Mouse (Mus musculus) liver, embryonic 15.5 days (tissue): ENCODE measurements around the gene Sipa1l2. TPM values are rescaled to one million over a fixed set of nuclear protein-coding genes. Genes with fewer than 3 reads are reported as not detected.

ENCODE experiments used
- ATAC-seq: fragments of 200-750 bp; cut with Nextera tagmentation; 2 replicates; pipeline ENCODE4 v1.8.0; 2017; ENCODE audit warnings: moderate number of reproducible peaks, mild to moderate bottlenecking, moderate library complexity; ENCODE audit not compliant: insufficient read depth
- H3K27ac ChIP-seq: fragments of 300-500 bp; sonication (generic); replicated peaks from 2 replicates; pipeline ENCODE4 v1.5.1; 2015; ENCODE audit warnings: mild to moderate bottlenecking, inconsistent platforms
- H3K27me3 ChIP-seq: fragments of 300-500 bp; sonication (generic); 2 replicates; pipeline ENCODE4 v1.6.1; 2015; ENCODE audit warnings: mild to moderate bottlenecking, inconsistent platforms
- H3K36me3 ChIP-seq: fragments of 300-500 bp; sonication (generic); replicated peaks from 2 replicates; pipeline ENCODE4 v1.6.1; 2015; ENCODE audit warnings: moderate library complexity, mild to moderate bottlenecking, inconsistent platforms
- H3K4me1 ChIP-seq: fragments of 300-500 bp; sonication (generic); replicated peaks from 2 replicates; pipeline ENCODE4 v1.6.1; 2015; ENCODE audit warnings: inconsistent platforms
- H3K4me2 ChIP-seq: fragments of 300-500 bp; sonication (generic); 2 replicates; pipeline ENCODE4 v1.6.1; 2015; ENCODE audit warnings: moderate library complexity, mild to moderate bottlenecking, inconsistent platforms
- H3K4me3 ChIP-seq: fragments of 300-500 bp; sonication (generic); replicated peaks from 2 replicates; pipeline ENCODE4 v1.5.1; 2015; ENCODE audit warnings: mild to moderate bottlenecking, inconsistent platforms
- H3K9ac ChIP-seq: fragments of 300-500 bp; sonication (generic); 2 replicates; pipeline ENCODE4 v1.6.1; 2015; ENCODE audit warnings: moderate library complexity, mild to moderate bottlenecking, inconsistent platforms
- H3K9me3 ChIP-seq: fragments of 300-500 bp; sonication (generic); replicated peaks from 2 replicates; pipeline ENCODE4 v1.6.1; 2016; ENCODE audit warnings: inconsistent platforms
- WGBS: fragments of 180-500 bp; shearing (Covaris S2); methylation state at CpG from one replicate; pipeline ENCODE4 v1.1.7; 2015; ENCODE audit warnings: mixed read lengths; ENCODE audit not compliant: insufficient replicate concordance; 5-methylcytosine and 5-hydroxymethylcytosine counted together
- polyA plus RNA-seq: library from polyadenylated mRNA; unstranded; fragments of >200 nt; fragmentation: Nextera tagmentation; extraction: Ambion mirVana; gene quantifications from 2 replicates; pipeline ENCODE4 v1.2.1, GENCODE M21; 2015

The Sipa1l2 gene
- polyA plus RNA-seq, 1 experiment from 2014 or later = 0.62 TPM

DNA sequence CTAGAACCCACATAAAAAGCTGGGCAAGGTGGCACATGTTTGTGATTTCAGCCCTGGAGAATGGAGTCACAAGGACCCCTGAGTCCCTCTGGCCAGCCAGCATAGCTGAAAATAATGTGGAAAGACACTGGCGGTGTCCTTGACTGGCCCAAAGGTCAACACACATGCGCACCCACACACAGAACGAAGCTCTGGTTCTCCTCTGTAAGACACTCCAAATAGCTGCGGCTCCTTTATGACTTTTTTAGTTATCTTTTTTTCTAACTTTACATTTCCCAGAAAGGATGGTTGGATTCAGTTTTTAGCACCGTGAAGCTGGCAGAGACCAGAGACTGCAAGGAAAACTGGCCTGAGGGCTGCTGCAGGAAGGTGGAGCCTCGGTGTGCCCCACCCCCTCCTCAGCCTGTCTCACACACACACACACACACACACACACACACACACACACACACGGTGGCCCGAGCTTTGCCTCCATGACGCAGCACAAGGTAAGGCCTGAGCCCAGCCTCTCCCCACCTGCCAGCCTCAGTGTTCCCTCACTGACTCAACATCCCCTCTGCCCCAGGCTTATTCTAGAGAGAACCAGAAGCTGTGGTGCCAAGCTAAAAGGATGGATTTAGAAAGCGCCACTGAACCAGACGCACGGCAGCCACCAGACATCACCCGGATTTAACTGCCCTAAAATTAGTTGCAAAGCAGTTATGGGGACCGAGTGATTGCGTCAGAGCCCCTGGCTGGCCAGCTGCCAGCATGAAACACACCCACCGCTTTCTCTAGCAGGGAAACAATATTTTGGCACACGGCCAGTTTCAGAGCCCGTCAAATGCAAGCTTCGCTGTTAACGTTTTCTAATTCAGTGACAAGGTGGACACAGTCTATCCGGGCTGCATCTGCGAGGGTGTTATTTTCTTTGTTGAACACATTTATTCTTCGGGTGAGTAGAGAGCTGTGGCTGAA lies 11.2 kb downstream of the Sipa1l2 start:
- H3K9me3 ChIP-seq = no peaks in the 10 kb centered on the region
- H3K36me3 ChIP-seq = no peaks in the 10 kb centered on the region
- peaks cover 35% of the 10 kb centered on the region for H3K4me1 ChIP-seq
- peak overlapping the region; percentile 33; the same call in 1 of the 2 replicates for H3K27ac ChIP-seq
- peak overlapping the region; percentile 48 for H3K4me2 ChIP-seq
- H3K27me3 ChIP-seq = peaks cover 5% of the 10 kb centered on the region; the same call in 1 of the 2 replicates
- no peak overlapping the region for H3K4me3 ChIP-seq
- no peak overlapping the region for H3K9ac ChIP-seq
- peak; percentile 31; the same call in 1 of the 2 replicates for ATAC-seq
- WGBS = 19% methylated on average over 23 of the region's 23 CpGs

DNA sequence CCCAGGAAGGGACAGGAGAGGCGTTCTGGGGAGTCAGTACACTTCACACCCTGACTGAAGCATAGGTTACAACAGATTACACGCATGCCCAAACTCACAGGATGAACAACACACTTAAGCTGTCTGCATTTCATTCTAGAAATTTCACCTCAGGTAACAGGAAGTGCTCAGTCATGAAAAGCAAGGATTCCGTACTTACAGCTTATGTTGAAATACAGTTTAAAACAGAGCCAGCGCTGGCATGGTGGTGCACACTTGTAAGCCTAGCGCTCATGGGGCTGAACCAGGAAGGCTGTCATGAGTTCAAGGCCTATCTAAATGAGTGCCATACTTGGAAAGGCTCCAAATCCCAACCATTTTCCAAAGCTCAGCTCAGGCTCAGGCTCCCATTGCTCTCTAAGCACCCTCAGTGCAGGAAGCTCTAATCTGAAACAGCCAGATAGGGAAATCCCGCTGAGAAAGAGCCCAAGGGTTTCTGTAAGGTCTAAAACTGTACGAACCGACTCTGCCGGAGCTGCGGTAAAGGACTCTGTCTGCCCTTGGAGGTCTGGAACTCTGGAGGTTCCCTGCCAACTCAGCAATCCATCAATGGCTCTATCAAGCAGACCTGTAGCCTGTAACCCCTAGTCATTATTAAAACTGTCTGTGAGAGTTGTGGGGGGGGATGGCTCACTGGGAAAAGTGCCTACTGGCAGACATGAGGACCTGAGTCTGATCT lies 12.1 kb downstream of the Sipa1l2 start:
- Histone ChIP-seq H3K27ac (no peak overlapping the region), H3K4me3 (no peak overlapping the region), H3K9ac (no peak overlapping the region), H3K4me1 (peaks cover 35% of the 10 kb centered on the region), H3K36me3 (no peaks in the 10 kb centered on the region), H3K9me3 (no peaks in the 10 kb centered on the region), H3K27me3 (peaks cover 5% of the 10 kb centered on the region; the same call in 1 of the 2 replicates), H3K4me2 (no peak overlapping the region)
- ATAC-seq = no peak
- 61% methylated on average over 10 of the region's 10 CpGs for WGBS

DNA sequence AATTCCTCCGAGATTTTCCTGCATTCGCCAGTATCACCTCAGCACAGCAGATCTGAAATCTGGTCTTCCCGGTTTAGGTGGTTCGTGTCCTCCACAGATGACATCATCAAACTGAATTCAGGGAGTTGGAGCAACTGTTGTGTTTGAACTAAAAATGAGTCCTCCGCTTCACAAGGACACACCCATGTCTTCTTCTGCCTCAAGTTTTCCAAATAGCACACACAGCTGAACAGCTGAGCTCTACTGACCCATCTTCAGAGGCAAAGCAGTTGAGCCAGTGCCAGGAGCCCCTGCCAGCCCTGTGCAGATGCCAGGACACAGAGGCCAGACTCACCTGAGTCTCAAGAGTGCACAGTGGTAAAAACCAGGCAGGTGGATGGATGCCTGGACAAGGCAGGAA lies 12.9 kb downstream of the Sipa1l2 start:
- Histone ChIP-seq H3K27me3 (peaks cover 5% of the 10 kb centered on the region; the same call in 1 of the 2 replicates), H3K4me1 (peaks cover 35% of the 10 kb centered on the region), H3K9me3 (no peaks in the 10 kb centered on the region), H3K27ac (no peak overlapping the region), H3K4me2 (no peak overlapping the region), H3K4me3 (no peak overlapping the region), H3K9ac (no peak overlapping the region), H3K36me3 (no peaks in the 10 kb centered on the region)
- no peak for ATAC-seq
- WGBS = 69% methylated on average over 5 of the region's 5 CpGs

DNA sequence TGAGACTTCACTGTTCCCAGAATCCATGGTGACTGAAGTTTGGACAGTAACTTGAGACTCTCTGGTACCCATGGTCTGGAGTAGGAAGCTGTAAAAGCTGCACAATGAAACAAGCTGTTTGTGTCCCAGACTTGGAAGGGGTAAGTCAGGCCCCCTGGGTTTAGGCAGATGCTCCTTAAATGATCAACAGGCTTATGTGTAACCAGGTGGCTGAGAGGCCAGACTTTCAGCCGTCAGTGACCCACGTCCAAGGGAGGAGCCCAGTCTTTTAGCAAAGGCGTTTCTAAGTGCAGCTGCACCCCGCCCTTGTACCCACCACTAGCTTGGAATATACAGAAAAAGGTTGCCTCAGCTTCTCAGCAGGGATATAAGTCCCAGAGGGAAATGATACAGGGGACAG lies 19.0 kb downstream of the Sipa1l2 start:
- no peaks in the 10 kb centered on the region; the same call in 1 of the 2 replicates for H3K27me3 ChIP-seq
- H3K4me2 ChIP-seq = no peak overlapping the region
- H3K4me1 ChIP-seq = no peaks in the 10 kb centered on the region
- no peaks in the 10 kb centered on the region for H3K36me3 ChIP-seq
- no peak overlapping the region for H3K4me3 ChIP-seq
- ATAC-seq = no peak
- H3K9me3 ChIP-seq = no peaks in the 10 kb centered on the region
- no peak overlapping the region for H3K27ac ChIP-seq
- WGBS = 63% methylated on average over 4 of the region's 4 CpGs
- H3K9ac ChIP-seq = no peak overlapping the region

DNA sequence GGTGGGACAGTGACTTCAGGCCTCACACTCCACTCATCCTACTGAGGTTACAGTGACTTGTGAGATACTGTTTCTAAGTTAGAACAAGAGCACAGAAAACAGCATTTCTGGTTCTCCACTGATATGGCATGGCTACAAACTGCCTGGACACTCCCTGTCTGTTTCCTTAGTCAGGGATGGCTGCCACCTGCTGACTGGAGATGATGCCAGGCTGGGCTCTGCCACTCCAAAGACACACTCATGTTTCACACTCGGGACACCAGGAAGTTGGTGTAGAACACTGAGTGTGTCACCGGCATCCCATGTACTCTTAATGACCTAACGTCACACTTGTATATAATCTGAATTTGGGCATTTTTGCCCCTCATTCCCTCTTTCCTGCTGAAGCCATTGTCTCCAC lies 22.3 kb downstream of the Sipa1l2 start:
- Histone ChIP-seq H3K9ac (no peak overlapping the region), H3K4me2 (no peak overlapping the region), H3K36me3 (no peaks in the 10 kb centered on the region), H3K27me3 (no peaks in the 10 kb centered on the region), H3K27ac (no peak overlapping the region), H3K4me3 (no peak overlapping the region), H3K4me1 (peaks cover 15% of the 10 kb centered on the region), H3K9me3 (no peaks in the 10 kb centered on the region)
- WGBS = 52% methylated on average over 3 of the region's 3 CpGs
- ATAC-seq = no peak

DNA sequence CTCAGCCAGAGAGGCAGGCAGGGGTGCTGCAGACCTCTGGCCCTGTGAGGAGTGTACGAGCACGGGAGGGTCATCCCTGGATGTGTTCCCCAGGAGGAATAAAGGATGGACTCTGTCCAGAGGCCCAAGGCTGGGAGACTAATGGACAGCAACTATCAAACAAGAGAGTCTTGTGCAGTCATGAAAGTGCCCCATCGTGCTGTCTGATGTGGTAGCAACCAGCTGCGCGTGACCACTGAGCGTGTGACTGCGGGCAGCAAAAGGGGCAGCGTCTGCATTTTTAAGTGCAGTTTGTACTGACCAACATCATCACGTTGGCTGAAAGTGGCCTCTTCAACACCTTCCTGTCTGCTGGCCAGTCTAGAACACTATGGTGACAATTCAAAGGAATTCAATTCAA lies 23.7 kb downstream of the Sipa1l2 start:
- Histone ChIP-seq H3K9me3 (no peaks in the 10 kb centered on the region), H3K27me3 (no peaks in the 10 kb centered on the region), H3K27ac (no peak overlapping the region), H3K36me3 (no peaks in the 10 kb centered on the region), H3K4me2 (no peak overlapping the region), H3K4me3 (no peak overlapping the region), H3K9ac (no peak overlapping the region), H3K4me1 (peaks cover 17% of the 10 kb centered on the region)
- ATAC-seq = no peak
- 72% methylated on average over 9 of the region's 9 CpGs for WGBS

DNA sequence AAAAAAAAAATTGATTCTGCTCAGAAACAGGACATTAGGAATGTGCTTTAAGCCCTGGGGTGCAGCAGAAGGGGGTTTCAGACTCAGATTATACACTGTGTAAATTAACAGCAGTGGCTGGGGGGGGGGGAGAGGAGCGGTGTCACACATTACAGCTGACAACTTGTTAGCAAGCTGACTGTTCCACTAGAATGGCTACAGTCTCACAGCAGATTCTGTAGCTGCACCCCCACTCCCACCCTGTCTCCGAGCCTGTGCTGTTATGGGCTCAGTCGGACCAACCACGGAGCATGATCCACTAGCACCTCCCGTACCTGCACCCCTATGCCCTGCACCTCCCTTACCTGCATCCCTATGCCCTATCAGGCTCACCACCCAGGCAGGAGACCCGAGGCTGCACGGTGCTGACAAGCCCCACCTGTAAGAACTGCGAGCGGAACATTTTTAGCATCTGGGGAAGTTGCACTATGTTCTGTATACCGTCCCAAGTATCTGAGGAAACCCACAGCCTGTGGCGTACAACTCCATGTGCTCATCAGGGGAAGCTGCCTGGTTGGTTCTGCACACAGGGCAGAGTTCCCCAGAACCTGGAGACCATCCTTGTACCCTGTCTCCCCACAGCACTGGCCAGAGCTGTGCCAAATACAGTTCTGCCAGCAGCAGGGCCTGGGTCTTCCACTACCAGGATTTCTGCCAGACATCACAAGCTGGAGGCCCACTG lies 26.6 kb downstream of the Sipa1l2 start:
- H3K9me3 ChIP-seq = no peaks in the 10 kb centered on the region
- 41% methylated on average over 11 of the region's 11 CpGs for WGBS
- ATAC-seq = 0 out of 2 replicates have a peak, but pooled peaks have one; percentile 26
- no peak overlapping the region for H3K4me3 ChIP-seq
- no peak overlapping the region for H3K4me2 ChIP-seq
- H3K27me3 ChIP-seq = no peaks in the 10 kb centered on the region
- H3K36me3 ChIP-seq = no peaks in the 10 kb centered on the region
- H3K9ac ChIP-seq = no peak overlapping the region
- H3K4me1 ChIP-seq = peaks cover 17% of the 10 kb centered on the region
- H3K27ac ChIP-seq = no peak overlapping the region

DNA sequence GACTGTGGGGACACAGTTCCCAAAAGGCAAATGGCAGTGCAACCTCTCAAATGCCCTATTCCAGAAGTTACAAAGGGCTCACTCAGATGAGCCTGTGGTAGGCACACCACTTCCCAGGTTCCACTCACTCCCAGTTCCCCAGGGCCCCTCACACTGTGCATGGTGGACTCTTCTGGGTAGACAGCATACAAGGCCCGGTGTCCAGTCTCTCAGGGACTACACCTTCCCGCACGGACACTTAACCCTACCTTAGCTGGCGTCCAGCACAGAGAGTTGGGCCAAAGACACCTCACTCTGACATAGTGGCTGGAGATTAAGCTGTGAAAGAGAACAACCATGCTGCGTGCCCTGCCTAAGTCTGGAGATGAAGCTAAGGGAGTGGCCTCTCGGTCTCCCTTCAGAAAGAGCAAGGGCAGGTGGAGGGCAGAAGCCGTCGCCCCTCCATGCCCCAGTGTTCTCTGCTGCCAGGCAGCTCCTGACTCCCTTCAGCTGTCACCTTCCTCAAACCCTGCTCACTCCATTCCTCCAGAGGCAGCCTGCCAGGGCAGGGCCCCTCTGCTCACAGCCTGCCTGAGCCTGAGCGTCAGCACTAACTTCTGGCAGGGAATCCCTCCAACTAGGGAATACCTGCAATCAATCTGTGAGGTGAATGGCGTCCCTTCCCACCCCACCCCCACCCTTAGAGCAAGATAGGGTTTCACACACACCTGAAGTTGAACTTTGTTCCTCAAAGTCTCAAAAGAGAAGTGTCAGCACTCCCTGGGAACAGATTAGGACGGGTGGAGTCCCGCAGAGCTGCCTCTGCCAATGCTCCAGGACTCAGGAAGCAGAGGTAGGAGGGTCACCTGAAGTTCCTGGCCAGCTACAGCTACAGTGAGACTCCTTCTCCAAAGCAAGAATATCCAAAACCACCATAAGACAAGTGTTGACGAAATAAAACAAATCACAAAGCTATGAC lies 30.3 kb downstream of the Sipa1l2 start:
- Histone ChIP-seq H3K4me3 (no peak overlapping the region), H3K36me3 (0 out of 2 replicates have a peak, but pooled peaks cover 3% of the 10 kb centered on the region), H3K9me3 (no peaks in the 10 kb centered on the region), H3K27me3 (no peaks in the 10 kb centered on the region), H3K4me1 (peaks cover 17% of the 10 kb centered on the region), H3K4me2 (no peak overlapping the region), H3K27ac (no peak overlapping the region), H3K9ac (no peak overlapping the region)
- ATAC-seq = no peak
- 64% methylated on average over 13 of the region's 13 CpGs for WGBS

DNA sequence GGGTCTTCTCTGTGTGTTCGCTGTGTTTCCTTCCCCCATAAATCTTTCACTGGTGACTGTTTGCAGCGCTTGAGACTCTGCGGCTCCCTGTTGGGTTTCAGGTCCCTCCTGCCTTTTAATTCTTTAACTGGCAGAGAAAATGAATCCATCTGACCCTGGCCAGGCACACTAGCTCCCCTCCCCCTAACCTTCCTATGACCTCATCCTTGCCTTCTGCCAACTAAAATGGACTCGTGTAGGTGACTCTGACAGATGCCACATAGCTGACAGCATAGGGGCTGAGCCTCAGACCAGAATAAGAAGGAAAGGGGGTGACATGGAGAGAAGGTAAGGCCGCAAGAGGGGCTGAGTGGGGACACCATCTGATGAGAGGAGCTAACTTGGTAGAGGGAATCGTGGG lies 31.3 kb downstream of the Sipa1l2 start:
- Histone ChIP-seq H3K4me1 (peaks cover 11% of the 10 kb centered on the region), H3K27me3 (no peaks in the 10 kb centered on the region), H3K4me2 (no peak overlapping the region), H3K9me3 (no peaks in the 10 kb centered on the region), H3K36me3 (0 out of 2 replicates have a peak, but pooled peaks cover 3% of the 10 kb centered on the region), H3K4me3 (no peak overlapping the region), H3K9ac (no peak overlapping the region), H3K27ac (no peak overlapping the region)
- ATAC-seq = no peak
- WGBS = 36% methylated on average over 6 of the region's 6 CpGs

DNA sequence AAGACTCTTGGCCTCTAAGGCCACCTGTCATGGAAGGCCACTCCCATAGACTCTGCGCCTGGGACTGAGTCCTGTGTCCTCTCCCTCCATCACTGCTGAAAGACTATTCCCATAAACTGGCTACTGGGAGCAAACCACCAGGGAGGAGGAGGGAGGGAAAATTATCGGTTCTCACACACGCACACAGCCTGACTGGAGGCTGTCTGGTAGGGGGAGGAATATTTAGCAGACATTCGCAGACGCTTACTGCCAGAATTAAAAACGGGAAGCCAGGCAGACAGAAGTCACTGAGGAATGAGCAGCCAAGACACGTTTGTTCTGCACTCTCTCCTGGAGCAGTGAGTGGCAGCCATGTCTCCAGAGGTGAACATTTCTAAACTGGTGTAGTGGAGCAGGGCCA lies 35.9 kb downstream of the Sipa1l2 start:
- no peak for ATAC-seq
- H3K4me3 ChIP-seq = no peak overlapping the region
- H3K27ac ChIP-seq = no peak overlapping the region
- no peak overlapping the region for H3K9ac ChIP-seq
- 0 out of 2 replicates have a peak, but pooled peaks cover 3% of the 10 kb centered on the region for H3K36me3 ChIP-seq
- H3K4me1 ChIP-seq = peaks cover 9% of the 10 kb centered on the region
- no peaks in the 10 kb centered on the region for H3K27me3 ChIP-seq
- 36% methylated on average over 7 of the region's 7 CpGs for WGBS
- no peaks in the 10 kb centered on the region for H3K9me3 ChIP-seq
- no peak overlapping the region for H3K4me2 ChIP-seq
